ENCODE assay signal across 8 mouse cellular contexts in genomic region chr12:70144637-70145448, GRCm38 (mm10). TPM values are rescaled to one million over a fixed set of nuclear protein-coding genes. Genes with fewer than 3 reads are reported as not detected.
DNase-seq lines count a peak whose midpoint lies in the region; ATAC-seq lines count a peak whose summit lies in the region.

No protein-coding gene starts in this region.

- no peaks in the 10 kb centered on the region for H3K36me3 ChIP-seq in embryonic facial prominence, embryonic 12.5 days
- H3K36me3 ChIP-seq in lung, embryonic 16.5 days (ENCODE audit: control insufficient read depth, insufficient read depth, low read length), result no peaks in the 10 kb centered on the region

- H3K27me3 ChIP-seq in embryonic facial prominence, embryonic 12.5 days, result no peaks in the 10 kb centered on the region
- no peaks in the 10 kb centered on the region for H3K27me3 ChIP-seq in lung, embryonic 16.5 days (ENCODE audit: control insufficient read depth, insufficient read depth, low read depth, low read length)

- no peaks in the 10 kb centered on the region for H3K9me3 ChIP-seq in embryonic facial prominence, embryonic 12.5 days
- no peaks in the 10 kb centered on the region for H3K9me3 ChIP-seq in lung, embryonic 16.5 days (ENCODE audit: control insufficient read depth, low read length)

- H3K4me1 ChIP-seq in embryonic facial prominence, embryonic 12.5 days, result peaks cover 16% of the 10 kb centered on the region
- peaks cover 7% of the 10 kb centered on the region for H3K4me1 ChIP-seq in lung, embryonic 16.5 days (replicated peaks; ENCODE audit: control insufficient read depth, insufficient read depth, low read length)

- H3K4me3 ChIP-seq in embryonic facial prominence, embryonic 12.5 days, result no peak overlapping the region
- no peak overlapping the region; the same call in 1 of the 2 replicates for H3K4me3 ChIP-seq in lung, embryonic 16.5 days (ENCODE audit: low read length)

- H3K9ac ChIP-seq in embryonic facial prominence, embryonic 12.5 days, result no peak overlapping the region
- no peak overlapping the region for H3K9ac ChIP-seq in lung, embryonic 16.5 days (ENCODE audit: low read length)

- 41% methylated on average over 20 of the region's 20 CpGs for WGBS in embryonic facial prominence, embryonic 12.5 days
- WGBS in lung, embryonic 16.5 days, result 30% methylated on average over 20 of the region's 20 CpGs

- ATAC-seq in embryonic facial prominence, embryonic 12.5 days (ENCODE audit: insufficient number of reproducible peaks, insufficient read depth, low FRiP score, low TSS enrichment), result no peak
- ATAC-seq in lung, embryonic 16.5 days (ENCODE audit: low read depth), result peak; percentile 47; the same call in 1 of the 2 replicates

- peak overlapping the region; percentile 72 for H3K27ac ChIP-seq in embryonic facial prominence, embryonic 12.5 days
- peak overlapping the region; percentile 81 for H3K27ac ChIP-seq in lung, embryonic 16.5 days (ENCODE audit: low read length)

- intact Hi-C loops in heart, postnatal 36 days (cut with DNase I), result loop anchor here (2.0 to 5.0 kb wide), 3 partner anchors 32 to 388 kb away; partner anchors contain the start of gene Nin

- peak; percentile 73 for DNase-seq in gastrocnemius, adult 18-20 months (ENCODE audit: low spot score)
- no peak for DNase-seq in gastrocnemius, postnatal 25 days
- DNase-seq in adrenal gland, postnatal 25 days, result peak; percentile 20
- DNase-seq in heart, postnatal 36 days, result peak; percentile 64 to 66
- peak; percentile 19 to 82 for DNase-seq in layer of hippocampus, adult 18-20 months (ENCODE audit: low spot score in 2 of 2)
- peak; percentile 56 for DNase-seq in retina, postnatal 7 days (ENCODE audit: low read depth, low spot score)

- H3K4me2 ChIP-seq in embryonic facial prominence, embryonic 12.5 days (replicated peaks), result no peak overlapping the region
- H3K4me2 ChIP-seq in lung, embryonic 16.5 days (ENCODE audit: low read depth, low read length), result peak overlapping the region; percentile 37; the same call in 1 of the 2 replicates

RNA-seq across cellular contexts. Expression of gene Abhd12b, which starts 9.1 kb away (rescaled TPM):
- not detected for total RNA-seq in gastrocnemius, adult 18-20 months (2021)
- total RNA-seq in gastrocnemius, postnatal 25 days (2021), result not detected
- not detected in 2 replicates for total RNA-seq in adrenal gland, postnatal 25 days (2021)
- 0.09 and 0.25 TPM in 2 replicates for polyA plus RNA-seq in embryonic facial prominence, embryonic 12.5 days (2016; fragmentation: Nextera tagmentation; extraction: Ambion mirVana)
- total RNA-seq in heart, postnatal 36 days (2021), result not detected
- total RNA-seq in layer of hippocampus, adult 18-20 months (2021), result not detected
- polyA plus RNA-seq in lung, embryonic 16.5 days (2015; fragmentation: Nextera tagmentation; extraction: Ambion mirVana), result not detected in 2 replicates

RNA-seq across cellular contexts. Expression of gene Nin, which starts 31.3 kb away (rescaled TPM):
- total RNA-seq in gastrocnemius, adult 18-20 months (2021), result 10 to 100 TPM; 22.2 to 33.3 TPM
- total RNA-seq in gastrocnemius, postnatal 25 days (2021), result 10 to 100 TPM; 20.4 to 20.9 TPM
- 30.8 and 42.1 TPM in 2 replicates for total RNA-seq in adrenal gland, postnatal 25 days (2021)
- 11.5 and 13.5 TPM in 2 replicates for polyA plus RNA-seq in embryonic facial prominence, embryonic 12.5 days (2016; fragmentation: Nextera tagmentation; extraction: Ambion mirVana)
- total RNA-seq in heart, postnatal 36 days (2021), result 10 to 100 TPM; 16.6 to 19.7 TPM
- 10 to 100 TPM; 62.4 to 69.6 TPM for total RNA-seq in layer of hippocampus, adult 18-20 months (2021)
- polyA plus RNA-seq in lung, embryonic 16.5 days (2015; fragmentation: Nextera tagmentation; extraction: Ambion mirVana), result 11.8 and 12.5 TPM in 2 replicates
